Mouse (Mus musculus) neural tube, embryonic 14.5 days (tissue): ENCODE results near the gene Dnph1. TPM values are rescaled to one million over a fixed set of nuclear protein-coding genes. Genes with fewer than 3 reads are reported as not detected.

ENCODE experiments used
- ATAC-seq: fragments of 200-750 bp; cut with Nextera tagmentation; 2 replicates; pipeline ENCODE4 v1.8.0; 2017; ENCODE audit warnings: low read depth, mild to moderate bottlenecking, moderate TSS enrichment, moderate library complexity
- H3K27ac ChIP-seq: fragments of 300-500 bp; sonication (generic); 2 replicates; pipeline ENCODE4 v1.5.1; 2014; ENCODE audit warnings: low read depth, mild to moderate bottlenecking, control low read depth, low read length, moderate library complexity, mixed read lengths
- H3K27me3 ChIP-seq: fragments of 300-500 bp; sonication (generic); 2 replicates; pipeline ENCODE4 v1.6.1; 2014; ENCODE audit warnings: low read length; ENCODE audit not compliant: control insufficient read depth, insufficient read depth
- H3K36me3 ChIP-seq: fragments of 300-500 bp; sonication (generic); 2 replicates; pipeline ENCODE4 v1.6.1; 2014; ENCODE audit warnings: low read length, mixed read lengths; ENCODE audit not compliant: control insufficient read depth, insufficient read depth
- H3K4me1 ChIP-seq: fragments of 300-500 bp; sonication (generic); 2 replicates; pipeline ENCODE4 v1.6.1; 2014; ENCODE audit warnings: low read length; ENCODE audit not compliant: control insufficient read depth, insufficient read depth
- H3K4me2 ChIP-seq: fragments of 300-500 bp; sonication (generic); 2 replicates; pipeline ENCODE4 v1.6.1; 2014; ENCODE audit warnings: mild to moderate bottlenecking, low read depth, low read length, control low read depth
- H3K4me3 ChIP-seq: fragments of 300-500 bp; sonication (generic); 2 replicates; pipeline ENCODE4 v1.5.1; 2014; ENCODE audit warnings: low read depth, low read length, control low read depth, mixed read lengths
- H3K9ac ChIP-seq: fragments of 300-500 bp; sonication (generic); replicated peaks from 2 replicates; pipeline ENCODE4 v1.6.1; 2014; ENCODE audit warnings: low read depth, mild to moderate bottlenecking, control low read depth, low read length, mixed read lengths
- H3K9me3 ChIP-seq: fragments of 300-500 bp; sonication (generic); 2 replicates; pipeline ENCODE4 v1.6.1; 2016; ENCODE audit warnings: low read length; ENCODE audit not compliant: control insufficient read depth
- WGBS: fragments of 180-500 bp; shearing (Covaris S2); extraction: QIAGEN DNeasy Blood & Tissue Kit; methylation state at CpG from one replicate; pipeline ENCODE4 v1.1.7; 2014; 5-methylcytosine and 5-hydroxymethylcytosine counted together
- polyA plus RNA-seq: library from polyadenylated mRNA; unstranded; fragments of >200 nt; fragmentation: Nextera tagmentation; extraction: Ambion mirVana; gene quantifications from 2 replicates; pipeline ENCODE4 v1.2.1, GENCODE M21; 2014

Dnph1 gene
- polyA plus RNA-seq, 1 experiment from 2014 or later, result 12.5 TPM

DNA sequence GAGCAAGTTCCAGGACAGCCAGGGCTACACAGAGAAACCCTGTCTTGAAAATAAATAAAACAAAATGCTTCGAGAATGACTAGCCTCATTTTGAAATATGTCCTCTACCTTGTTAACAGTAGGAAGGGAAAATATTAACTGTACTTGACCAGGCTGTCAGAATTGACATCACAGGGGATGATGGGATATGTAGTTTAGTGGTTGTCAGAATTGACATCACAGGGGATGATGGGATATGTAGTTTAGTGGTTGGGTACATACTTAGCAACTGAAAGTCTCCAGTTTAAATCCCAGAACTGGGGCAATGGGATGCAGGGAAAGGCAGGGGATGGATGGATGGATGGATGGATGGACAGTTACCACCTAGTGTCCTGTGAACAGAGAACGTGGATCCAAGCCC is 16.8 kb downstream of the Dnph1 start:
- WGBS, result 64% methylated on average over 2 of the region's 2 CpGs

DNA sequence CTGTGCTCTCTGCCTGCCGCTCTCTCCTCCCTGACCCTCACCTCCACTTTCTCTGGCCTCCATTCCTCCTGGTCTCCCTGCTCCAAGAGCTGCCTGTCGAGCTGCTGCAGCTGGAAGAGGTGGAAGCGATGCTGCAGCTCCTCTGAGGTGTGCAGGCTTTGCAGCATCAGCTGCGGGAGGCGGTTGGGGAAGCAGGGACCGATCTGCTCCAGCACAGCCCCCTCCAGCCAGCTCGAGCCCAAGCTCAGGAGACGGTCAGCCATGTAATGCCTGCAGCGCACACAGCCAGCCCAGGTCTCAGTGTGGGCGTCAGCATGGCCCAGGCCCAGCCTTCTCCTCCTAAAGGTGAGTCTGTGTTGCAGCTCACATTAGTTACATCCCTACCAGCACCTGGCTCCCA is 23.5 kb downstream of the Dnph1 start:
- 64% methylated on average over 10 of the region's 10 CpGs for WGBS
- H3K4me2 ChIP-seq, result no peak overlapping the region
- no peak for ATAC-seq

More for the DNA sequence above, 16.8 kb downstream of the Dnph1 start:
- no peak overlapping the region for H3K9ac ChIP-seq
- peaks cover 10% of the 10 kb centered on the region for H3K36me3 ChIP-seq
- no peak overlapping the region for H3K4me3 ChIP-seq
- H3K4me2 ChIP-seq, result no peak overlapping the region
- no peaks in the 10 kb centered on the region for H3K27me3 ChIP-seq
- no peak for ATAC-seq
- H3K9me3 ChIP-seq, result no peaks in the 10 kb centered on the region
- H3K27ac ChIP-seq, result no peak overlapping the region
- no peaks in the 10 kb centered on the region for H3K4me1 ChIP-seq

DNA sequence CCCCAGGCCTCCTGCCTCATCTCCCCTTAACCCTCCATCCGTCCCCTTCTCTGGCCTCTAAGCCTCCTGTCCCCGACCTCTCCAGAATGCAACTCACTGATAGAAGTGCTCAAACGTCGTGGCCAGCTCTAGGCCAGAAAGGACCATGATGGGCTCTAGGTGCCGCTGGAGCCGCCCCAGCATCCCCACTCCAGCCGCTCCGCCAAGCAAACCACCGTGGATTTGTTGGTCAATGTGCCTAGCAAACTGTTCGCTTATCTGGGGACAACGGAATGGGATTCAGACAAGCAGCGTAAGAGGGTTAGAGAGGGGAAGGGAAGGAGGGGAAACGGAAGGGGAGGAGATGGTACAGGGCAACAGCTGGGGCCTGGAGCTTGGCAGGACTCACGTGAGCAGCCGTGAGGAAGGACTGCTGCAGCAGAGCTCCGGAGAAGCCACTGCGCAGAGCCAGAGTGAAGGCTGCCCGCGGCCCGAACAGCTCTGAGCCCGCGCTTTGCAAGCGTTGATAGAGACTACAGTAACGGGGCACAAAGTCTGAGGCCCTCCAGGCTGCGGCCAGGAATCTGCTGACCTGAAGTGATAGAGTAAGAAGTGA is 24.0 kb downstream of the Dnph1 start:
- H3K9ac ChIP-seq, result no peak overlapping the region
- 47% methylated on average over 25 of the region's 25 CpGs for WGBS

More for the DNA sequence above, 23.5 kb downstream of the Dnph1 start:
- Histone ChIP-seq H3K9ac (no peak overlapping the region), H3K27ac (no peak overlapping the region), H3K4me1 (no peaks in the 10 kb centered on the region), H3K4me3 (no peak overlapping the region), H3K36me3 (peaks cover 14% of the 10 kb centered on the region), H3K9me3 (no peaks in the 10 kb centered on the region), H3K27me3 (no peaks in the 10 kb centered on the region)

DNA sequence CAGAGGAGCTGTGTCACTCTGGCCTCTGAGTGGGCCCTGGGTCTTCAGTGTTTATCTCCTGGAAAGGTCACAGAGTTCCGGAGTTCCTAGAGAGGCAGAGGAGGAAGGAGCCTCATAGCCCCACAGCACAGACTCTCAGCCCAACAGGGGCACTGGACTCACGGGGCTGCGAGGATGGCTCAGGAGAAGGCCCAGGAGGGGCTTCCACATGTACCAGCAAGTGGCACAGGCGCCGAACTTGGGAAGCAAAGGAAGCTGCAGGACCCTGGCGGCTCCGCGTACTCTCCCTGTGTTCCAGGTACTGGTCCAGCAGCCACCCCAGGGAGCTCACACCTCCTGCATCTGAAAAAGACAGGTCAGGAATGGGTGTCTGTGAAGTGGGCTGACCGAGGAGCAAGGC is 24.7 kb downstream of the Dnph1 start:
- Histone ChIP-seq H3K9ac (no peak overlapping the region), H3K4me3 (no peak overlapping the region), H3K4me2 (no peak overlapping the region), H3K27ac (no peak overlapping the region), H3K27me3 (no peaks in the 10 kb centered on the region), H3K4me1 (no peaks in the 10 kb centered on the region), H3K36me3 (peaks cover 18% of the 10 kb centered on the region), H3K9me3 (no peaks in the 10 kb centered on the region)
- no peak for ATAC-seq
- 78% methylated on average over 9 of the region's 9 CpGs for WGBS

More for the DNA sequence above, 24.0 kb downstream of the Dnph1 start:
- Histone ChIP-seq H3K4me2 (no peak overlapping the region), H3K4me3 (no peak overlapping the region), H3K36me3 (peaks cover 16% of the 10 kb centered on the region), H3K9me3 (no peaks in the 10 kb centered on the region), H3K27me3 (no peaks in the 10 kb centered on the region), H3K27ac (no peak overlapping the region), H3K4me1 (no peaks in the 10 kb centered on the region)
- ATAC-seq, result no peak

DNA sequence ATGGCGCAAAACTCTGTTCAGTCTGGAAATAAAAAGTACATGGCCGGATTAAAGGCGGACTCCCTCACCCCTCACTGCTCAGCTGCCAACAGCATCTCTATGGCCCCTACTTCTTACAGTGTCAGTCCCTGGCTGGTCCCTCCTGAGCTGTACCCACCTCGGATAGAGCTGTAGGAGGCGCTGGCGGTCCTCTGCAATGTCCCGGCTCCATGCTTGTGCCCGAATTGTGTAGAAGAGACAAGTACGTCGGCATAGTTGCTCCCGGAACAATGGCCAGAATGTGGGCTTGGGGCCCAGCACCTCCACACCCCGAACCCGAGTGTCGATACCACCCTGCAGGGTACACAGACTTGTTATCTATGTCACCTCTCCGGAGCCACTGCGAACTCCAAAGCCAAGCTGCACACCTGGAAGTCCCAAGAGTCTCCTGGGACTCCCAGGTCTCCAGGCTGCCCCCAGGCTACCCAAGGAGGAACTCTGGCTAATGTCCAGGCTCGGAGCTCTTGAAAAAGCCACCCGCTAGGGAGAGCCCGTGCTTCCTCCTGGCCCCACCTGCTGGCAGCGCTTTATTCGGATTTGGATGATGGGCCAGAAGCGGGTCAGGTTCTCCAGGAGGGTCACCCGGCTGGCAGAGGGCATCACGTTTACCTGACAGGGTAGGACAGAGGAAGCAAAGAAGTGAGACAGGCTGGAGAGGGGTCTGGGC is 25.6 kb downstream of the Dnph1 start:
- no peak for ATAC-seq
- WGBS, result 34% methylated on average over 24 of the region's 24 CpGs
- H3K4me2 ChIP-seq, result no peak overlapping the region
- no peak overlapping the region for H3K27ac ChIP-seq
- H3K9me3 ChIP-seq, result no peaks in the 10 kb centered on the region
- no peak overlapping the region for H3K9ac ChIP-seq
- peaks cover 20% of the 10 kb centered on the region for H3K36me3 ChIP-seq
- no peak overlapping the region for H3K4me3 ChIP-seq
- H3K27me3 ChIP-seq, result no peaks in the 10 kb centered on the region
- no peaks in the 10 kb centered on the region for H3K4me1 ChIP-seq

DNA sequence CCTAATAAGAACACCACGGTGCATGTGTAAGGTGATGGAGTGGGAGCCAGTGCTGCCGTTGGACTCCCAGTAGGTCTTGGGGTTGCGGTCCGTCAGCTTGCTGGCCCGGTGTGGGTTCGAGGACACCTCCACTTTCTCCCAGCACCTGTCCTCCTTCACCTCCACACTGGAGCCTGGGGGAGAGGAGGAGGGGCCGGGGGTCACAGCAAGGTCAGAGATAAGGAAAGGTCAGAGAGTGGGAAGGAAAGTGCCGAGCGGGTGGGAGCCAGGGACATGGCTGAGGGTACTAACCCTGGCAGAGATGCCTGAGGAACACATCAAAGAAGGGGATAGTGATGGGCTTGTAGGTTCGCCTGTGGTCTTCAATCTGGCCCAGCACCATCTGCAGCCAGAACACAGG is 28.6 kb downstream of the Dnph1 start:
- no peaks in the 10 kb centered on the region for H3K9me3 ChIP-seq
- no peaks in the 10 kb centered on the region for H3K27me3 ChIP-seq
- WGBS, result 88% methylated on average over 10 of the region's 10 CpGs
- H3K4me1 ChIP-seq, result no peaks in the 10 kb centered on the region
- no peak overlapping the region for H3K9ac ChIP-seq
- ATAC-seq, result no peak
- H3K4me2 ChIP-seq, result no peak overlapping the region
- no peak overlapping the region for H3K4me3 ChIP-seq
- no peak overlapping the region for H3K27ac ChIP-seq
- peaks cover 30% of the 10 kb centered on the region for H3K36me3 ChIP-seq

DNA sequence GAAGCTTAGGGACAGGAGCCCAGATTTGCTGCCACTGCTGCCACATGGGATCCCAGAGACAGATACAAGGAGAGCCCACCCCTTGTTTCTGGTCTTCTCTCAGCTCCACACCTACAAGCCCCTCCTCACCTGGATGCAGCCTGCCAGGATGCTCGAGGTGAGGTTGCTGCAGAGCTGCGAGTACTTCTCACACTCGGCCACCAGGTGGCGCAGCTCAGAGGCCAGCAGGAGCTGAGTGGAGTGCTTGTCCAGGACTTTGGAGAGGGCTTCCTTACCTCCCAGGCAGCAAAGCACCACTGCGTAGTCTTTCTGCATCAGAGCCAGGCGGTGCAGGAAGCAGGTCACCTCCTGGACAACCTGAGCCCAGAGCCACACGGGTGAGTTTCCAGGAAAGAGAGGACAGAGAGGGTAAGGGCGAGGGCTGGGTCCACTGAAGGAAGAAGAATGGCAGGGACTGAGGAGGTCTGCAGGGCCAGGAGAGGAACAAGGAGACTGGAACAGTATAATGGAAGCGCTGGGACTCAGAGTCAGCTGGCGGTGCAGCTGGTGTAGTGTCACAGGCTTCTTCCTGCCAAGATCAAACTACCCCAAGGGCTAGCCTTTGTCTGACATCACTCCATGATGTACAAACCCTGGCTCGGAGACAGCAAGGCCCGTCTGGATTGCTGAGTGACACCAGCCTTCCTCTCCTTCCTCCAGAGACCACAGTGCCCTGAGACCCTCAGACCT is 29.2 kb downstream of the Dnph1 start:
- no peak overlapping the region for H3K9ac ChIP-seq
- no peak overlapping the region for H3K4me2 ChIP-seq
- no peaks in the 10 kb centered on the region for H3K4me1 ChIP-seq
- no peaks in the 10 kb centered on the region for H3K27me3 ChIP-seq
- peak; percentile 47 for ATAC-seq
- no peaks in the 10 kb centered on the region for H3K9me3 ChIP-seq
- H3K27ac ChIP-seq, result no peak overlapping the region
- peaks cover 30% of the 10 kb centered on the region for H3K36me3 ChIP-seq
- WGBS, result 36% methylated on average over 12 of the region's 12 CpGs
- H3K4me3 ChIP-seq, result no peak overlapping the region

DNA sequence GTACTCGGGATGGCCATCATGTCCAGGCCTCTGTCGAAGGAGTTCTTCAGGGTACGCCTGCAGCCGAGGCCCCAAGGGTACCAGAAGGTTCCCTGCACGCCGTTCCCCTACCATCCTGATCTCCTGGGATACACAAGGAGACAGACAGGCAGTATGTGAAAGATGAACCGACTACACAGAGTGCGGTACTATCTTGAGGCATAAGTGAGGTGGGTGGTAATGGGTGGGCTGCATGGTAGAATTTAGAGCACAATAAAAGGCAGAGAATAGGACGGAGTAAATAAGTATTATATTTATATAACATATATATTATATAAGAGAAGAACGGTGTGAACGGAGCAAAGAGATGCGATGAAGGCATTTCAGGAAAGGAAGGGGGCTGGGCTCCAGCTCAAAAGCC is 47.1 kb downstream of the Dnph1 start:
- Histone ChIP-seq H3K4me3 (no peak overlapping the region), H3K4me2 (no peak overlapping the region), H3K9me3 (no peaks in the 10 kb centered on the region), H3K36me3 (peaks cover 34% of the 10 kb centered on the region), H3K27ac (no peak overlapping the region), H3K9ac (no peak overlapping the region), H3K4me1 (peaks cover 10% of the 10 kb centered on the region; the same call in 1 of the 2 replicates), H3K27me3 (no peaks in the 10 kb centered on the region)
- WGBS, result 91% methylated on average over 12 of the region's 12 CpGs
- no peak for ATAC-seq
